Mouse (Mus musculus) heart, adult 18-20 months (tissue): ENCODE results near the gene Pnlip. TPM values are rescaled to one million over a fixed set of nuclear protein-coding genes. Genes with fewer than 3 reads are reported as not detected.

Experiments used
- DNase-seq, 2 experiments: peaks; one replicate each; pipeline ENCODE4 v3.0.0; 2021 to 2022; ENCODE audit warnings: mixed read lengths in 1 of 2
- total RNA-seq, 2 experiments: library from RNA; stranded (reverse); gene quantifications; 2 replicates each; pipeline ENCODE4 v1.2.3; 2021

The Pnlip gene
- total RNA-seq, 2 experiments from 2014 or later = not detected

DNA sequence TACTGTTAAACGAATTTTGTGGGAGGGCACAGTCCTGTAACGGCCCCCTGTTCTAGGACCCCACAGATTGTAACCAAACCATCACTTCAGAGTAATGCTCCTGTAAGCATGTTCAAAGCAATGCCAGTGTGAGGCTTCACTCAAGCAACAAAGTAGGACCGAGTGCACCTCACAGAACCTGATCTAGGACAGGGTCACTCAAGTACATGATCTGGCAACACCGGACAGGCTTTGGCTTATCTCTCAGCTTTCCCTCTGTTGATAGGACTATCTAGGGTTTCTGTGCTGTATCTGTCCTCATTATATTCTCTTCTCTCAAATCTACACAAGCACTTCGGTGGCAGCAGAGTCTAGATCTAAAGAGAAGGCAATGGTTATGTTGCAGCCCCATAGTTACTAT lies 74.3 kb downstream of the Pnlip start:
- DNase-seq = no peak

DNA sequence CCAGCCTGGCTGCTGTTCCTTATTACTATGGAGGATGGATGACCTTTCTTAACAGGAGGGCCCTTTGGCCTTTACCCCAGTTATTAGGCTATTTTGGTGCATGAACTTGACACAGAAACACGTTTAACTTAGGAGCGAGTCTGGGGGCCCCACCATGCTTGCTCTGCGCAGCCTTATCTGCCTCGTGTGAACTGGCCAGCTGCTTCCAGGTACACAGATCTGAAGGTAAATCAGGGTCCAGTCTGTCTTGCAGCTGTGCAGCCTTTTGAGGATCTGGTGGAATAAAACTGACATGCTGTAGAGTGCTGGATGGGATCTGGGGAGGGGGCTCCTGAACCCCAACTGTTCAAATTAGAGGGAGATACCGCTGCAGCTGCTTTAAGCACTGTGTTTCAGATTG lies 75.5 kb downstream of the Pnlip start:
- no peak for DNase-seq

DNA sequence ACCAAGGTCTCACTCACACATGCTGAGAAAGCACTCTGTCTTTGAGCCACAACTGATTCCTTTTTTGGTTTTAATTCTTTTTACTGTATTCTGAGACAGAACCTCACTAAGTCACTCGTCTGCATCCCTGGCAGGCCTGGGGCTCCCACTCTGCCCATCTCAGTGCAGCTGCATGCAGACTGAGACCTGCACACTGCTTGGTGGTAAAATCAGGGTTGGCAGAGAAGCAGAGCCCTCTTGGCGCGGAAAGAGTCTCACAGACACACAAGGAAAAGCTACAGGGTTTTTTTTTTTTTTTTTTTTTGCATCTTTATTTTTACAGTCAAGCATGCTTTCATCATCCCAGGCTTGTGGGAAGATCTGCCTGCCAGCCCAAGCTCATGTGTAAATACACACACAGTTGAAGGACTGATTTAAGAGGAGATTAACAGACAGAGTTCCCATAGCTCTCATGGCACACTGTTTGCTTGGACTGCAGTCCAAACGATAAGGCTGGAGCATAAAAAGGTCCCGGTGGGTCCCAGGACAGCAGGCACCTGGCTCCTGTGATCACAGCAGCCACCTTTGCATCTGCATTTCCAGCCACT lies 76.2 kb downstream of the Pnlip start, which contains the start of gene Pnliprp1:
Pnliprp1 (plus strand) TSS at position 443 of the 587 bp plus-strand sequence.
- DNase-seq = no peak

Other genes with a start within 250 kb of the Pnlip start
- gene Gfra1, start 196.6 kb upstream of the Pnlip start, total RNA-seq = 1 to 10 TPM; 4.9 TPM
- not detected for gene Ccdc172, start 140.5 kb upstream of the Pnlip start, total RNA-seq
- under 1 TPM in 1 of 2 experiments, not detected in 1; 0.75 TPM for gene Pnliprp1, start 76.4 kb downstream of the Pnlip start, total RNA-seq
- gene Pnliprp2, start 107.2 kb downstream of the Pnlip start, total RNA-seq = not detected
- gene 1700019N19Rik, start 142.0 kb downstream of the Pnlip start, total RNA-seq = not detected